Mouse (Mus musculus): ENCODE measurements at regions not wholly inside any gene's neighbourhood (a gene's known extent, or its start where the extent isn't known, plus 50 kb on each side); places are given as distances from the start of the nearest gene placed in this dataset.

- no peak for TF ChIP-seq CTCF (IDR thresholded peaks at IDR 0.05)
- TF ChIP-seq EP300 (IDR thresholded peaks at IDR 0.05), result no peak
These were observed 79.4 kb downstream of the H2al2a start for GRCm38 (mm10) chr2:17917238-17917946.

All from lung, postnatal 0 days (tissue).